Mouse (Mus musculus) neural tube, embryonic 14.5 days (tissue): Measurements from ENCODE around the gene Fem1b. TPM values are rescaled to one million over a fixed set of nuclear protein-coding genes. Genes with fewer than 3 reads are reported as not detected.
"Not testable (repeated sequence)": the region's sequence is repeated elsewhere in the genome, so short reads cannot be mapped to it uniquely, and the experiment has no call there.

ENCODE experiments used
- ATAC-seq: fragments of 200-750 bp; cut with Nextera tagmentation; 2 replicates; pipeline ENCODE4 v1.8.0; 2017; ENCODE audit warnings: low read depth, mild to moderate bottlenecking, moderate TSS enrichment, moderate library complexity
- H3K27ac ChIP-seq: fragments of 300-500 bp; sonication (generic); 2 replicates; pipeline ENCODE4 v1.5.1; 2014; ENCODE audit warnings: low read depth, mild to moderate bottlenecking, control low read depth, low read length, moderate library complexity, mixed read lengths
- H3K27me3 ChIP-seq: fragments of 300-500 bp; sonication (generic); 2 replicates; pipeline ENCODE4 v1.6.1; 2014; ENCODE audit warnings: low read length; ENCODE audit not compliant: control insufficient read depth, insufficient read depth
- H3K36me3 ChIP-seq: fragments of 300-500 bp; sonication (generic); 2 replicates; pipeline ENCODE4 v1.6.1; 2014; ENCODE audit warnings: low read length, mixed read lengths; ENCODE audit not compliant: control insufficient read depth, insufficient read depth
- H3K4me1 ChIP-seq: fragments of 300-500 bp; sonication (generic); 2 replicates; pipeline ENCODE4 v1.6.1; 2014; ENCODE audit warnings: low read length; ENCODE audit not compliant: control insufficient read depth, insufficient read depth
- H3K4me2 ChIP-seq: fragments of 300-500 bp; sonication (generic); 2 replicates; pipeline ENCODE4 v1.6.1; 2014; ENCODE audit warnings: mild to moderate bottlenecking, low read depth, low read length, control low read depth
- H3K4me3 ChIP-seq: fragments of 300-500 bp; sonication (generic); 2 replicates; pipeline ENCODE4 v1.5.1; 2014; ENCODE audit warnings: low read depth, low read length, control low read depth, mixed read lengths
- H3K9ac ChIP-seq: fragments of 300-500 bp; sonication (generic); replicated peaks from 2 replicates; pipeline ENCODE4 v1.6.1; 2014; ENCODE audit warnings: low read depth, mild to moderate bottlenecking, control low read depth, low read length, mixed read lengths
- H3K9me3 ChIP-seq: fragments of 300-500 bp; sonication (generic); 2 replicates; pipeline ENCODE4 v1.6.1; 2016; ENCODE audit warnings: low read length; ENCODE audit not compliant: control insufficient read depth
- WGBS: fragments of 180-500 bp; shearing (Covaris S2); extraction: QIAGEN DNeasy Blood & Tissue Kit; methylation state at CpG from one replicate; pipeline ENCODE4 v1.1.7; 2014; 5-methylcytosine and 5-hydroxymethylcytosine counted together
- polyA plus RNA-seq: library from polyadenylated mRNA; unstranded; fragments of >200 nt; fragmentation: Nextera tagmentation; extraction: Ambion mirVana; gene quantifications from 2 replicates; pipeline ENCODE4 v1.2.1, GENCODE M21; 2014

Fem1b gene
- polyA plus RNA-seq, 1 experiment from 2014 or later = 77.7 TPM

GRCm38 (mm10) chr9:62834906-62835305, 23.2 kb upstream of the Fem1b start:
- no peak for ATAC-seq
- Histone ChIP-seq H3K4me3 (no peak overlapping the region), H3K4me2 (no peak overlapping the region), H3K27me3 (no peaks in the 10 kb centered on the region), H3K36me3 (no peaks in the 10 kb centered on the region), H3K9ac (no peak overlapping the region), H3K27ac (no peak overlapping the region), H3K9me3 (no peaks in the 10 kb centered on the region), H3K4me1 (peaks cover 5% of the 10 kb centered on the region; the same call in 1 of the 2 replicates)
- 92% methylated on average over 5 of the region's 5 CpGs for WGBS

GRCm38 (mm10) chr9:62829877-62830276, 18.1 kb upstream of the Fem1b start:
- Histone ChIP-seq H3K27me3 (no peaks in the 10 kb centered on the region), H3K4me1 (peaks cover 8% of the 10 kb centered on the region; the same call in 1 of the 2 replicates), H3K9ac (no peak overlapping the region), H3K9me3 (no peaks in the 10 kb centered on the region), H3K4me3 (no peak overlapping the region), H3K4me2 (no peak overlapping the region), H3K36me3 (no peaks in the 10 kb centered on the region), H3K27ac (no peak overlapping the region)
- ATAC-seq = no peak
- WGBS = 82% methylated on average over 6 of the region's 6 CpGs

- H3K27ac ChIP-seq = no peak overlapping the region
- under 1% methylated on average over 23 of the region's 23 CpGs for WGBS
- H3K36me3 ChIP-seq = no peaks in the 10 kb centered on the region
- H3K27me3 ChIP-seq = no peaks in the 10 kb centered on the region
- no peak overlapping the region for H3K9ac ChIP-seq
- ATAC-seq = peak; percentile 93
- peak overlapping the region; percentile 24 for H3K4me3 ChIP-seq
- H3K4me2 ChIP-seq = peak overlapping the region; percentile 48
- no peaks in the 10 kb centered on the region for H3K9me3 ChIP-seq
- H3K4me1 ChIP-seq = peaks cover 8% of the 10 kb centered on the region; the same call in 1 of the 2 replicates
Measured at GRCm38 (mm10) chr9:62828662-62829086, 16.9 kb upstream of the Fem1b start.

- ATAC-seq = peak; percentile 31; the same call in 1 of the 2 replicates
- no peaks in the 10 kb centered on the region for H3K9me3 ChIP-seq
- H3K27me3 ChIP-seq = no peaks in the 10 kb centered on the region
- WGBS = 12% methylated on average over 24 of the region's 24 CpGs
- peak overlapping the region; percentile 48 for H3K4me2 ChIP-seq
- H3K36me3 ChIP-seq = no peaks in the 10 kb centered on the region
- H3K4me3 ChIP-seq = peak overlapping the region; percentile 24; the same call in 1 of the 2 replicates
- no peak overlapping the region for H3K9ac ChIP-seq
- H3K4me1 ChIP-seq = peaks cover 8% of the 10 kb centered on the region; the same call in 1 of the 2 replicates
- H3K27ac ChIP-seq = no peak overlapping the region
Measured at GRCm38 (mm10) chr9:62827939-62828652, 16.4 kb upstream of the Fem1b start.

- Histone ChIP-seq H3K27ac (no peak overlapping the region), H3K9me3 (no peaks in the 10 kb centered on the region), H3K9ac (no peak overlapping the region), H3K27me3 (no peaks in the 10 kb centered on the region), H3K4me2 (no peak overlapping the region), H3K36me3 (no peaks in the 10 kb centered on the region), H3K4me3 (no peak overlapping the region), H3K4me1 (peaks cover 8% of the 10 kb centered on the region; the same call in 1 of the 2 replicates)
- ATAC-seq = no peak
- 11% methylated on average over 7 of the region's 7 CpGs for WGBS
Measured at GRCm38 (mm10) chr9:62826456-62826855, 14.7 kb upstream of the Fem1b start.

GRCm38 (mm10) chr9:62825791-62826393, 14.2 kb upstream of the Fem1b start:
- H3K4me3 ChIP-seq = no peak overlapping the region
- H3K27ac ChIP-seq = no peak overlapping the region
- H3K4me2 ChIP-seq = no peak overlapping the region
- ATAC-seq = no peak
- peaks cover 8% of the 10 kb centered on the region; the same call in 1 of the 2 replicates for H3K4me1 ChIP-seq
- H3K9ac ChIP-seq = no peak overlapping the region
- no peaks in the 10 kb centered on the region for H3K27me3 ChIP-seq
- WGBS = 6% methylated on average over 9 of the region's 9 CpGs
- H3K36me3 ChIP-seq = no peaks in the 10 kb centered on the region
- no peaks in the 10 kb centered on the region for H3K9me3 ChIP-seq

- Histone ChIP-seq H3K36me3 (no peaks in the 10 kb centered on the region), H3K4me2 (no peak overlapping the region), H3K4me3 (no peak overlapping the region), H3K4me1 (0 out of 2 replicates have a peak, but pooled peaks cover 6% of the 10 kb centered on the region), H3K27me3 (no peaks in the 10 kb centered on the region), H3K9ac (no peak overlapping the region), H3K27ac (no peak overlapping the region), H3K9me3 (no peaks in the 10 kb centered on the region)
- ATAC-seq = no peak
- WGBS = 97% methylated on average over 7 of the region's 7 CpGs
Measured at GRCm38 (mm10) chr9:62821811-62822210, 10.1 kb upstream of the Fem1b start.

GRCm38 (mm10) chr9:62820829-62821228, 9.1 kb upstream of the Fem1b start:
- Histone ChIP-seq H3K27ac (no peak overlapping the region), H3K9ac (no peak overlapping the region), H3K4me1 (0 out of 2 replicates have a peak, but pooled peaks cover 6% of the 10 kb centered on the region), H3K4me3 (no peak overlapping the region), H3K27me3 (no peaks in the 10 kb centered on the region), H3K36me3 (no peaks in the 10 kb centered on the region), H3K9me3 (no peaks in the 10 kb centered on the region), H3K4me2 (no peak overlapping the region)
- ATAC-seq = no peak
- WGBS = 87% methylated on average over 6 of the region's 6 CpGs

GRCm38 (mm10) chr9:62819910-62820309, 8.2 kb upstream of the Fem1b start:
- H3K9me3 ChIP-seq, H3K4me3 ChIP-seq, ATAC-seq, H3K4me1 ChIP-seq, H3K27ac ChIP-seq, H3K9ac ChIP-seq, H3K36me3 ChIP-seq, H3K27me3 ChIP-seq, H3K4me2 ChIP-seq: not testable (repeated sequence)
- 85% methylated on average over 6 of the region's 6 CpGs for WGBS
